Mouse (Mus musculus) G1E-ER4 (cell line): ENCODE measurements at regions not wholly inside any gene's neighbourhood (a gene's known extent, or its start where the extent isn't known, plus 50 kb on each side); places are given as distances from the start of the nearest gene placed in this dataset.

ENCODE experiments used
- GATA1 ChIP-seq: IDR thresholded peaks from one replicate; pipeline ENCODE4 v1.8.0; 2012; ENCODE audit warnings: low read length, inconsistent platforms

DNA sequence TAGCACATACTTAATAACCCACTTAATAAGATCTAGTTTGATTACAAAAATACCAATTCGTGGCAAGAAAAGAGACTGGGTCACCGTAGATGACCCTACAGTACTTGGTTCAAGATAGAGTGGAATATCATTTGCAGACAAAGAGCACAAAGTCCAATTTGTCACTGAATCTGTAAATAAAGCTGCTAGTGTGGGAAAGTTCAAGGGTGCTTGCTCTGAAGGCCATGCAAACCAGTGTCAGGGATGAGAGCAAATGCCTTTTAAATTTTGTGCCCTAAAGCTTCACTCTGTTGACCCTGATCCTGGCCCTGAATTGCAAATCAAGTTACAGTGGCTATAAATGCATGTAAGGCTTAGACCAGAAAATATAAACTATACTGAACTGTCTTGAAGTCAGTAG lies 113.1 kb downstream of the Cd55b start:
- TF ChIP-seq GATA1: no peak

DNA sequence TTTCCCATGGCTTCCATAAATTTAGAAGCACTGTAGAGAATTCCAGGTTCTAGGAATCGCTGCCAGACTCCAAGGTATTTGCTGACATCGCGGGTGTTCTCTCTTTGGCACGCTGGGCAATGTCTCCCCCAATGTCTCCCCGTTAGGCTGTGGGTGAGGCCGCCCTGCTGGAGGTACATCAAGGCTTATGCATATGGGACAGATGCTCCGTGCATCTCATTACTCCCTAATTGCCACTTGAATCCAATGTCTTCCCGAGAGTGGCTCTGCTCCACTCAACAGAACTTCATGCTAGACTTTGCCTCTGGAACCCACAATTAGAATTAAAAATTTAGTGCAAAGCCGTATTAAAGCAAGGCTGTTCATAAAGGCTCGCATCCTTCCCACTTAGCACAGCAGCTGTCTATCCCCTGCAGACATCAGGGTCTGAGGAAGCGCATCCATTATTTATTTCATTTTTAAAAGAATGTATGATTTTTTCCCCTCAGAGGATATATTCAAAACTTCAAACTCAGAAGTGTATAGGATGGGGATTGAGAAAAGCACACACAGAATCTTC lies 120.9 kb downstream of the Cd55b start:
- TF ChIP-seq GATA1: no peak

GRCm38 (mm10) chr1:130300065-130300815 lies 122.6 kb downstream of the Cd55b start:
- TF ChIP-seq GATA1: peak; percentile 89

DNA sequence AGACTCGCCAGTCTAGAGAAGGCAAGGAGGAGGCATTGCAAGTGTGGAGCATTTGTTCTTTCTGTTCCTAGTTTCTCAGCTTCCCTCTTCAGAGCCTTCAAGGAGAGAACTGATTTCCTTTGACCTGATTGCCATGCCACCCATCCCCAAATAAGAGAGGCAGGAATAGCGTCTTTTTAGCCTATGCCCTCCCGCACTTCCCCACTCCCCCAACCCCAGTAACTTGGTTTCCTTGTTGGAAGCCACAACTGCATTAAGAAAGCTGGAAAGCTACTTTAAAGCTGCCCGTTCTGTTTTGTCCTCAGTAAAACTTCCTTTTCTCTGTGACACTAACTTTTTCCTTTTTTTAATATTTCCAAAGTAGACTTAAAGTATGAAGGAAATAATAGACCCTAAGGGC lies 123.2 kb downstream of the Cd55b start:
- TF ChIP-seq GATA1: no peak

GRCm38 (mm10) chr1:130299069-130299468 lies 123.7 kb downstream of the Cd55b start:
- no peak for TF ChIP-seq GATA1

DNA sequence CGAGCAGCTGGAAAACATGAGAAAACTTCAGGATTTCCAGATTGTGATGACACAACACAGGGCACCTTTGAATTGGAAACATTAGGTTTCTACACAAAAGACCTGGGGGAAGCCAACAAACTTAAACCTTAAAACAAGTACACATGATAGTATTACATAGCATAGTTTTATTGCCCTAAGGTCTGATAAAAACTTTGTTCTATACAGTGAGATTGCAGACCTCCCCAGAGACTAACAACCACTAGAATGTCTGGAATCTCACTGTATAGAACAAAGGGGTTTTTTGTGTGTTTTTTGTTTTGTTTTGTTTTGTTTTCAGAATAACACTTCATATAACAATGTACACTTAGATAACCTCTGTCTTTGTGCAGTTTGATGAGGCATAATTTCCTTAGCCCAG lies 124.2 kb downstream of the Cd55b start:
- TF ChIP-seq GATA1: no peak

DNA sequence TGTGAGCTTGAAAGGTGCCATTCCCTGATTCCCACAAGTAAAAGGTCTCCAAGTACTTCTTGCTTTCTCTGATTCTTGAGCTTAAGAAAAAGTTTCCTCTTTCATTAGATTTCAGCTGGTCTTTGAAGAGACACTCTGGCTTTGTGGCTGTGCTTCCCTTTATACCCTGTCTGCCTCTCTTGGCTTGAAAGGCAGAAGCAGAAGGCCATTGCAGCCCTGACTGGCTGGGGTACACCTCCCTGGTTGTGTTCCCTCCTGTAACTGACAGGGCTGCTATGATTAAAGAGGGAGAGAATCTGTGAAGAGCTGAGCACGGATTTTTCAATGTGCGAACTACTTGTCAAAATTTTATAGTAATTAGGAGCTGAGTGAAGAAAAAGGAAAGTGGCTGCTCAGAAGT lies 125.3 kb downstream of the Cd55b start:
- no peak for TF ChIP-seq GATA1

- no peak for TF ChIP-seq GATA1
Observed at GRCm38 (mm10) chr1:130285882-130286281, 136.9 kb downstream of the Cd55b start.

DNA sequence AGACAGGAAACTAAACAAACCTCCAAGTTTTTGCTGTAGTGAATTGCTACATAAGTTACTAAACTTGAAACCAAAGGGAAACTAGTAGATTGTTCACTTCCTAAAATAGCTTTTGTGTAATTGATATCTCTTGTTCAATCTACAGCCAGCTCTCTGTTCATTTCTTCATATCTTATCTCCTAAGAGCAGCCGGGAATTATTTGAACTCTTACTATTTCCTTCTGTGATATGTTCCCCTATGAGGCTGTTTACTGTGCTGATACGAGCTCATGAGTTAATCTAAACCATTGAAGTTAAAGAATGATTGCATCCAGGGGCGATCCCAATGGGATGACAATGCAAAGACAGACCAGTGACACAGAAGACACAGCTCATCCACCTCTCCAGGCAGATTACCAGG lies 140.7 kb downstream of the Cd55b start:
- TF ChIP-seq GATA1: peak; percentile 98

DNA sequence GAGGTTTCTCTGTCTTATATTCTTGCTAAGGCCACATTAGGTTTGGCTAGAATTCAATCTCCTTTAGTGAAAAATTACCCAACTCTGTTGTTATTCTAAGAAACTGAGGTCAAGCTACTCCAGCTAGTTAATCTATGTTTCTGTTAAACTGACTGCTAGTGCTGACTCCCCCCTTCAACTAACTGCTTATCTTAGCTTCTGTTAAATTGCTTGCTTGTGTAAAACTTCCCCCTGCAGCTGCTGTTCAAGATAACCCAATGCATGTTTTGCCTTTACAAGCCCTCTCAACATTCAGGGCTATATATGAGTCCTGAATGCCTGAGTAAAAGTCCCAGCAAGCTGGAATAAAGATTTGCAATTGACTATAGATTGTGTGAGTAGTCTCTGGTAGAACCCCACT lies 143.6 kb downstream of the Cd55b start:
- no peak for TF ChIP-seq GATA1

DNA sequence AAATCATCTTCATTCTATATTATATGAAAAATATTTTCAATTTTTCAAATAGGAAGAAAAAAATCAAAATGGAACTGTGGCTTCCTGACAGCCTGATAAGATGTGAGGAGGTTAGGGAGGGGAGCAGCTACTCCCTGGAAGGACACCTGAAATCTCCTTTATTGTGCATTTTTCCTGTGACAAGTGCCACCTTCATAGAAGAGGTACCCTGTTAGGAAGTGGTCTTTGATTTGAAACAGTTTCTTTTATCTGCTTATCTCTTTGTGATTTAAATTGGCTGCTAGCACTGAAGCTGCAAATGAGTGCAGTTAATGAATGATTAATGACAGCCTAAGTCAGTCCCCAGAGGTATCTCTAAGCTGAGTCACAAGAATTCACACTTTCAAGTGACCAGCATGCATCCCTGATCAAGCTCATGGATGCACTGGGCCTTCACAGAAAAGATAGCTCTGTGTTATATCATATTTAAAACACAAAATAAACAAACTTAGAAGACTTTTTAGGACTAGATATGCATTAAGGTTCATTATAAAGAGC lies 144.7 kb downstream of the Cd55b start:
- no peak for TF ChIP-seq GATA1

GRCm38 (mm10) chr1:130276885-130277284 lies 145.9 kb downstream of the Cd55b start:
- TF ChIP-seq GATA1: peak; percentile 86

- no peak for TF ChIP-seq GATA1
Observed at GRCm38 (mm10) chr1:130276005-130276404, 146.8 kb downstream of the Cd55b start.

- TF ChIP-seq GATA1: no peak
Observed at GRCm38 (mm10) chr1:130274470-130274869, 148.3 kb downstream of the Cd55b start.

DNA sequence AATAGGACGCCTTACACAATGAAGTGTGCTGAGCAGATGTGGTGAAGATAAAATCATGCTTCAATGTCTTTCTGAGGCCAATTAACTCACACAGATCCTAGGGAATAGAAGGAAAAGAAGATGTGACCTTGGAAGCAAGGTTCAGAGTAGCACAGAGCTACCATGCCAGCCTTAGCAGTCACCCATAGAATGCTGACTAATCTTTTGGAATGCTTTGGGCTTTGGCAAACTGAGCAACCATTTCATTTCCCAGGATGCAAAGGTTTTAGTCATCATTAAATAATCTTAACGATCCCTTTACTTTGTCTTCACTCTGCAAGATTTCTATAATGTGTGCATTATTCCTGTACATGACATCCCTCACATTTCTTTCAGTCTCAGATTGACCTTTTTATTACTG lies 152.4 kb downstream of the Cd55b start:
- TF ChIP-seq GATA1: no peak
